Mouse (Mus musculus): ENCODE measurements around the gene Hivep3. TPM values are rescaled to one million over a fixed set of nuclear protein-coding genes. Genes with fewer than 3 reads are reported as not detected.

Gene Hivep3
- polyA plus RNA-seq, 1 experiment from 2014 or later: 8.9 TPM

- WGBS: 63% methylated on average over 4 of the region's 4 CpGs
- Histone ChIP-seq H3K27me3 (no peaks in the 10 kb centered on the region), H3K36me3 (no peaks in the 10 kb centered on the region), H3K4me1 (0 out of 2 replicates have a peak, but pooled peaks cover 5% of the 10 kb centered on the region), H3K9me3 (replicated peaks) (no peaks in the 10 kb centered on the region), H3K27ac (no peak overlapping the region), H3K4me3 (replicated peaks) (no peak overlapping the region), H3K4me2 (no peak overlapping the region), H3K9ac (no peak overlapping the region)
- no peak for ATAC-seq (replicated peaks; ENCODE audit: low FRiP score)
Observed at GRCm38 (mm10) chr4:119861001-119861400, 127.4 kb downstream of the Hivep3 start.

DNA sequence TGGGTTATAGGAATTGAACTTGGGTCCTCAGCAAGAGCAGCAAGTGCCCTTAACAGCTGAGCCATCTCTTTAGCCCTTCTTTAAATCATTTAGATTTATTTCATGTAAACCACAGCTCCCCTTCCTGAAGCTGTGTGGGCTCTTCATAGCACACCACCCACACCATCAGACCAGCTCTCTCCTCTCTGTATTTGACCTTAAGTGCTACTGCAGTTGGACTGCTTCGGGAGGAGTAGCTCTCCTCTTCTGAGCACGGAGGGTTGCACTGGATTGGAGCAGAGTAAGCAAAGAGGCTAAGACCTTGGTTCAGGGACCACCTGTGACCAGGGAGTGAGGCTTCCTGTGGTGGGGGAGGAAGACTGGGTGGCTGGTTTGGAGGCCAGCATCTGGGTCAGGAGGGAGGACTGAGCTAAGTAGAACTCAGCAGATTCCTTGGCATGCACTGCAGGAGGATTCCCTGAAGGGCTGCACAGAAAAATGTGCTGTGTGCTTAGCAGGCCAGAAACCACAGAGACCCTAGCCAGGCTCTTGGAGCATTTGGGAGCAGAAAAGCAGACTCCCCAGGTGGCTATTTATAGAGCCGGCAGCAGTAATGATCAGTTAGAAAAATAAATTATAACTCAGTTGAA is 132.4 kb downstream of the Hivep3 start:
- Histone ChIP-seq H3K27me3 (no peaks in the 10 kb centered on the region), H3K9me3 (replicated peaks) (no peaks in the 10 kb centered on the region), H3K36me3 (no peaks in the 10 kb centered on the region), H3K4me2 (no peak overlapping the region), H3K9ac (no peak overlapping the region), H3K4me1 (peaks cover 7% of the 10 kb centered on the region; the same call in 1 of the 2 replicates), H3K4me3 (replicated peaks) (no peak overlapping the region), H3K27ac (peak overlapping the region; percentile 52; the same call in 1 of the 2 replicates)
- peak; percentile 66 for ATAC-seq (replicated peaks; ENCODE audit: low FRiP score)
- 45% methylated on average over 3 of the region's 3 CpGs for WGBS

GRCm38 (mm10) chr4:119867132-119867531 is 133.5 kb downstream of the Hivep3 start:
- 91% methylated on average over 3 of the region's 3 CpGs for WGBS

GRCm38 (mm10) chr4:119870411-119870810 is 136.8 kb downstream of the Hivep3 start:
- peaks cover 3% of the 10 kb centered on the region; the same call in 1 of the 2 replicates for H3K4me1 ChIP-seq
- H3K36me3 ChIP-seq: no peaks in the 10 kb centered on the region
- H3K4me2 ChIP-seq: no peak overlapping the region
- no peaks in the 10 kb centered on the region for H3K9me3 ChIP-seq (replicated peaks)
- H3K4me3 ChIP-seq (replicated peaks): no peak overlapping the region
- no peaks in the 10 kb centered on the region for H3K27me3 ChIP-seq
- ATAC-seq (replicated peaks; ENCODE audit: low FRiP score): no peak
- WGBS: 71% methylated on average over 6 of the region's 6 CpGs
- no peak overlapping the region for H3K27ac ChIP-seq
- no peak overlapping the region for H3K9ac ChIP-seq

More at GRCm38 (mm10) chr4:119867132-119867531, 133.5 kb downstream of the Hivep3 start:
- H3K4me1 ChIP-seq: peaks cover 3% of the 10 kb centered on the region; the same call in 1 of the 2 replicates
- no peaks in the 10 kb centered on the region for H3K36me3 ChIP-seq
- H3K27ac ChIP-seq: no peak overlapping the region
- no peak overlapping the region for H3K4me3 ChIP-seq (replicated peaks)
- no peak overlapping the region for H3K9ac ChIP-seq
- no peak overlapping the region for H3K4me2 ChIP-seq
- no peaks in the 10 kb centered on the region for H3K27me3 ChIP-seq
- ATAC-seq (replicated peaks; ENCODE audit: low FRiP score): no peak
- no peaks in the 10 kb centered on the region for H3K9me3 ChIP-seq (replicated peaks)

- Histone ChIP-seq H3K4me2 (no peak overlapping the region), H3K9me3 (replicated peaks) (no peaks in the 10 kb centered on the region), H3K4me1 (0 out of 2 replicates have a peak, but pooled peaks cover under 1% of the 10 kb centered on the region), H3K36me3 (no peaks in the 10 kb centered on the region), H3K27ac (no peak overlapping the region), H3K4me3 (replicated peaks) (no peak overlapping the region), H3K27me3 (no peaks in the 10 kb centered on the region), H3K9ac (no peak overlapping the region)
- 94% methylated on average over 2 of the region's 2 CpGs for WGBS
- no peak for ATAC-seq (replicated peaks; ENCODE audit: low FRiP score)
Observed at GRCm38 (mm10) chr4:119871441-119871840, 137.9 kb downstream of the Hivep3 start.

DNA sequence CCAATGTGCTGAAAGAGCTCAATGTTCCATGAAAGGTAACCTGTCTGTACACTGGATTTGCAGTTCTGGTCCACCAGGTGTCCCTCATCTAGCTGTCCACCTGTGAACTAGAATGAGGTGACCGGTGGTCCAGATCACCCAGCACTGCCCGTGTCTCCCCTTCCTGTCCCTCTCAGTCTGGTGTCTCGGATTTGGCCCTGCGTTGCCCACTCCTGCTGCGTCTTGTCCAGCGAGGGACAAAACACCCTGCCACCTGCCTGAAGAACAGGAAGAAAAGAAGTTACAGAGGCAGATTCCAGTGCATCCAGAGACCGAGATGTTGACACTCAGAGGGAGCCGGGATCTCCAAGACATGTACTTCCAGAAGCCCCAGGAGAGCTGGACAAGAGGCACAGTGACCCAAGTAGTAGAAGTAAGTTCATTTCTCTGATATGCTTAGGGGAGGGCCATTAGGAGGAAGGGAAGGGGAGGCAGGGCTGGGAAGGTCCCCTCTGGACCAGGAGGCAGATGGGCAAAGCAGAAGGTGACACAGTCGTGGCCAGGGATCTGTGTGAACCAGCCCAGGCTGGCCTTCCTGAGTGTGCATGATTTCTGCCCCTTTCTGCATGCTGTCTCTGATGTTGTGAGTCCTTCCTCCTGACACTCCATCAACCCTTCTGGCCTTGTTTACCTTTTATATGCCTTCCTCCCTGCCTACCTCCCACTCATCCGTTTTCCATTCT is 138.4 kb downstream of the Hivep3 start:
- no peaks in the 10 kb centered on the region for H3K9me3 ChIP-seq (replicated peaks)
- no peak overlapping the region for H3K27ac ChIP-seq
- H3K27me3 ChIP-seq: no peaks in the 10 kb centered on the region
- H3K36me3 ChIP-seq: no peaks in the 10 kb centered on the region
- no peak overlapping the region for H3K4me2 ChIP-seq
- no peak overlapping the region for H3K4me3 ChIP-seq (replicated peaks)
- H3K9ac ChIP-seq: no peak overlapping the region
- ATAC-seq (replicated peaks; ENCODE audit: low FRiP score): no peak
- H3K4me1 ChIP-seq: no peaks in the 10 kb centered on the region
- WGBS: 81% methylated on average over 10 of the region's 10 CpGs

GRCm38 (mm10) chr4:119873935-119874334 is 140.4 kb downstream of the Hivep3 start:
- Histone ChIP-seq H3K4me1 (no peaks in the 10 kb centered on the region), H3K27ac (no peak overlapping the region)

GRCm38 (mm10) chr4:119875592-119875991 is 142.0 kb downstream of the Hivep3 start:
- no peak overlapping the region for H3K4me3 ChIP-seq (replicated peaks)
- H3K27ac ChIP-seq: no peak overlapping the region
- no peak overlapping the region for H3K4me2 ChIP-seq
- H3K9ac ChIP-seq: no peak overlapping the region
- 90% methylated on average over 2 of the region's 2 CpGs for WGBS
- H3K4me1 ChIP-seq: no peaks in the 10 kb centered on the region
- no peaks in the 10 kb centered on the region for H3K27me3 ChIP-seq
- no peak for ATAC-seq (replicated peaks; ENCODE audit: low FRiP score)
- H3K9me3 ChIP-seq (replicated peaks): no peaks in the 10 kb centered on the region
- H3K36me3 ChIP-seq: no peaks in the 10 kb centered on the region

More at GRCm38 (mm10) chr4:119873935-119874334, 140.4 kb downstream of the Hivep3 start:
- no peak overlapping the region for H3K9ac ChIP-seq
- no peak for ATAC-seq (replicated peaks; ENCODE audit: low FRiP score)
- H3K9me3 ChIP-seq (replicated peaks): no peaks in the 10 kb centered on the region
- H3K4me3 ChIP-seq (replicated peaks): no peak overlapping the region
- WGBS: 68% methylated on average over 6 of the region's 6 CpGs
- H3K4me2 ChIP-seq: no peak overlapping the region
- H3K27me3 ChIP-seq: no peaks in the 10 kb centered on the region
- H3K36me3 ChIP-seq: no peaks in the 10 kb centered on the region

- H3K27me3 ChIP-seq: no peaks in the 10 kb centered on the region
- H3K36me3 ChIP-seq: no peaks in the 10 kb centered on the region
- H3K9ac ChIP-seq: no peak overlapping the region
- H3K4me2 ChIP-seq: no peak overlapping the region
- no peak overlapping the region for H3K27ac ChIP-seq
- WGBS: 79% methylated on average over 8 of the region's 8 CpGs
- no peaks in the 10 kb centered on the region for H3K9me3 ChIP-seq (replicated peaks)
- H3K4me1 ChIP-seq: no peaks in the 10 kb centered on the region
- no peak for ATAC-seq (replicated peaks; ENCODE audit: low FRiP score)
- no peak overlapping the region for H3K4me3 ChIP-seq (replicated peaks)
Observed at GRCm38 (mm10) chr4:119876535-119877160, 143.1 kb downstream of the Hivep3 start.

- Histone ChIP-seq H3K9me3 (replicated peaks) (no peaks in the 10 kb centered on the region), H3K4me3 (replicated peaks) (no peak overlapping the region), H3K4me1 (peaks cover 6% of the 10 kb centered on the region; the same call in 1 of the 2 replicates), H3K27me3 (no peaks in the 10 kb centered on the region), H3K4me2 (no peak overlapping the region), H3K27ac (no peak overlapping the region), H3K36me3 (no peaks in the 10 kb centered on the region), H3K9ac (no peak overlapping the region)
- ATAC-seq (replicated peaks; ENCODE audit: low FRiP score): no peak
- whole genome bisulfite sequencing: 70% methylated on average over 5 of the region's 5 CpGs
Observed at GRCm38 (mm10) chr4:119878218-119878617, 144.6 kb downstream of the Hivep3 start.

DNA sequence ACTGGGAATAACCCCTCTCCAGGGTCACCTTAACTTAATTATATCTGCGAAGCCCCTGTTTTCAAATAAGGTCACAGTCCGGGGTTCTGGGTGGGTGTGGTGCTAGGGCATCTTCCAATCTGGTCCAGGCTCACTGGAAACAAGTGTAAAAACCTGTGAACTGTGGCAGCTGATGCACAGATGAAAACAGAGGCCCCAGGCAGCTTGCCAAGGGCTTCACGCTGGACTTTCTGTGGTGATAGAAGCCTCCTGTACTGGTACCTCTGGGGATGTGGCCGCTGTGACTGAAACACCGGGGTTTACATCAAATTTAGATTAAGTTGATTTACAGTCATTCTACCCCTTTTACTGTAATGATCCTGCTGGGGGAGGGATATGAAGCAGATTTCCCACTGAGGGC is 146.1 kb downstream of the Hivep3 start:
- Histone ChIP-seq H3K4me2 (no peak overlapping the region), H3K27me3 (no peaks in the 10 kb centered on the region), H3K4me1 (peaks cover 6% of the 10 kb centered on the region; the same call in 1 of the 2 replicates), H3K9ac (no peak overlapping the region), H3K4me3 (replicated peaks) (no peak overlapping the region), H3K36me3 (no peaks in the 10 kb centered on the region), H3K27ac (no peak overlapping the region), H3K9me3 (replicated peaks) (no peaks in the 10 kb centered on the region)
- WGBS: 46% methylated on average over 5 of the region's 5 CpGs
- ATAC-seq (replicated peaks; ENCODE audit: low FRiP score): no peak

DNA sequence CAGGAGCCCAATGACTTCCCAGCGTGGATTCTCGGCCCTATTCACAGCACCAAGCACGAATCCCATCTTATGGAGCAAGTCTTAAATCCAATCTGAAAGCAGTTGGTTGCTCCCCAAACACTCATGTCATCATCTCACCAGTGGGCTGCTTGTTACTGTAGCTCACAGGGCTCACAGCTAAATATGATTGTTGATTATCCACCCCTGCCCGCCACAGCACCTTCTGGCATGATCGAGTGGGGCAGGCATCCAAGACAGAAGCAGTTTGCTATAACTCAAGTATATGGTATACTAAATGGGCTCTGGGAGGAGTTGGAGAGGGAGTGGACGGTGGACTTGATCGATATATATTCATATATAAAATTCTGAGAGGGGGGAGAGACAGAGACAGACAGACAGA is 146.7 kb downstream of the Hivep3 start:
- no peak overlapping the region for H3K27ac ChIP-seq
- no peaks in the 10 kb centered on the region for H3K27me3 ChIP-seq
- H3K9ac ChIP-seq: no peak overlapping the region
- no peak overlapping the region for H3K4me2 ChIP-seq
- 88% methylated on average over 7 of the region's 7 CpGs for WGBS
- H3K36me3 ChIP-seq: no peaks in the 10 kb centered on the region
- H3K4me1 ChIP-seq: peaks cover 6% of the 10 kb centered on the region; the same call in 1 of the 2 replicates
- no peaks in the 10 kb centered on the region for H3K9me3 ChIP-seq (replicated peaks)
- ATAC-seq (replicated peaks; ENCODE audit: low FRiP score): no peak
- H3K4me3 ChIP-seq (replicated peaks): no peak overlapping the region

Data from kidney, embryonic 15.5 days (tissue).